Mouse (Mus musculus): ENCODE measurements at regions not wholly inside any gene's neighbourhood (a gene's known extent, or its start where the extent isn't known, plus 50 kb on each side); places are given as distances from the start of the nearest gene placed in this dataset.

DNA sequence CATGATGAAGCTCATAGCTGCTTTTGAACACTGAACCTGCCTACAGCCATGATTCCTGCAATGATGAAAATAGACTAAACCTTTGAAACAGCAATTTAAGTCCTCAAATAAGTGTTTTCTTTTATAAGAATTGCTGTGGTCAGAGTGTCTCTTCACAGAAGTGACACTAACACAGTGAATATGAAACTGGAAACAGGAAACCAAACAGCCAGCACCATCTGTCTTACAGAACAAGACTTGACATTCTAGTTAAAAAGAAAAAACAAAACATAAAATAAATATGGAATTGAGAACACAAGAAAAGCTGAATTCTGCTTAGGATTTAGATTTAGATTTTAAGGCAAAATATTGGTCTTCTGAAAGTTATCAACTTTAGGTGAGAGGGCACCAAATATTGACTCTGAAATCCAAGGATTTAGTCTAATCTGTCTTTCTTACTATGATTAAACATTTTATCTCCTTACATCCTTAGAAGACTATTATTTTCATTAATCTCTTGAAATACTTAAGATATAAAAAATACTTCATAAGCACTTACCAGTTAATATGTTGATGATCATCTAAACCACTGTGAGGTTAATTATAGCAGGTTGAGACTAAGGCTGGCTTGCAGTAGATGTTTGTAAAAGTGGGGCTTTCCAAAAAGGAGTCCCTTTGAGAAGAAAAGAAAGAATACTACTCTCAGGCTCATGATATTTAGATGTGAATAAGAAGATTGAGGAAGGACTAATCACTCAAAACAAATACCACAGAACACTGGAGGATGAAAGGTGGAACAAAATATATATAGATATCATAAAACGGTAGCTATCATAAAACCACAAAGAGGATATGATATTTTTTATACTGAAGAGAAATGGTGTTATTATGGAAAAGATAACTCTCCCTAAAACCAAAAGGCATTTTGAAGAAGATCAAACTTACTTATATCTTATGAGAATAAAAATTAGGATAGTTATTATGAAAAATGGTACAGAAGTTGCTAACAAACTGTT is 903.7 kb downstream of the Tbl1xr1 start:
- DNase-seq (ENCODE audit: low spot score) (no peak), ATAC-seq (ENCODE audit: insufficient read depth, low FRiP score, low TSS enrichment) (no peak)
- H3K9ac ChIP-seq (ENCODE audit: low read length): no peak overlapping the region
- WGBS: 95% methylated on average over 1 of the region's 1 CpGs
- H3K4me2 ChIP-seq (ENCODE audit: low read depth): no peak overlapping the region
- H3K9me3 ChIP-seq (ENCODE audit: control insufficient read depth, low read length): no peaks in the 10 kb centered on the region
- no peaks in the 10 kb centered on the region for H3K27me3 ChIP-seq (ENCODE audit: control insufficient read depth, insufficient read depth, low read length)
- no peak overlapping the region for H3K4me3 ChIP-seq (ENCODE audit: low read depth, low read length)
- no peak overlapping the region for H3K27ac ChIP-seq (ENCODE audit: low read depth, low read length)
- H3K4me1 ChIP-seq (ENCODE audit: control insufficient read depth, insufficient read depth, low read length): no peaks in the 10 kb centered on the region
- H3K36me3 ChIP-seq (ENCODE audit: control insufficient read depth, insufficient read depth, low read length): no peaks in the 10 kb centered on the region

- H3K36me3 ChIP-seq (ENCODE audit: control insufficient read depth, insufficient read depth, low read length): no peaks in the 10 kb centered on the region
- H3K27ac ChIP-seq (ENCODE audit: low read depth, low read length): no peak overlapping the region
- ATAC-seq (ENCODE audit: insufficient read depth, low FRiP score, low TSS enrichment): no peak
- H3K9me3 ChIP-seq (ENCODE audit: control insufficient read depth, low read length): no peaks in the 10 kb centered on the region
- no peak overlapping the region for H3K4me3 ChIP-seq (ENCODE audit: low read depth, low read length)
- no peak for DNase-seq (ENCODE audit: low spot score)
- H3K4me1 ChIP-seq (ENCODE audit: control insufficient read depth, insufficient read depth, low read length): no peaks in the 10 kb centered on the region
- H3K4me2 ChIP-seq (ENCODE audit: low read depth): no peak overlapping the region
- no peaks in the 10 kb centered on the region for H3K27me3 ChIP-seq (ENCODE audit: control insufficient read depth, insufficient read depth, low read length)
- no peak overlapping the region for H3K9ac ChIP-seq (ENCODE audit: low read length)
Measured at GRCm38 (mm10) chr3:22982430-22982829, 906.0 kb downstream of the Tbl1xr1 start.

DNA sequence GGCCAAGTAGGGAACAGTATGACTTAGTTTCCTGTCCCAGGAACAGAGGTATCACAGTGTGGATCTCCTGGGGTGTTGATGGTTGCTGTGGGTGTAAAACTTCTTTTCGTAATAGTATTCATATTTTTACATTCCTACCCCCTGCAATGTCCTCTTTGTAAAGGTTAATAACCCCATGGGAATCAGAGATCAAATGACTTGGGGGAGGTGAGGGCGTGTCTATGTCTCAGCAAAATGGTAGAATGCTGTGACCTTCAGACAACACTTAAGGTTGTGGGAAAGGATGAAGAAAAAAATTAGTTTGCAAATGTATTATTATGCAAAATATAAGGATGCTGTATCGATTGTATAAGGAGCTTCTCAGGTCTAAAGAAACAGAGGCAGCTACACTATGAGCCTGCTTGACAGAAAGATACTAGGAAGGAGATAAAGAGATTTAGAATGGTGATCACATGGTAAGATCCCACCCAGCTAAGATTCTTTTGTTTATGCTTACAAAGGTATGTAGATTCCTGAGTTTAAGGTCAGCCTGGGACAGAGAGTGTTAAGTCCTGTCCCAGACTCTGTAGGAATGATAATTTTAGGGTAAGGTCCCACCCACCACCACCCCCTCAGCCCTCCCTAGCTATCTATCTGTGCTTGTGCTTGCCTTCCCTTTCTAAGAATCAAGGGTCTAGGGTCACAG is 913.8 kb downstream of the Tbl1xr1 start:
- H3K4me3 ChIP-seq (ENCODE audit: low read depth, low read length): no peak overlapping the region
- H3K27me3 ChIP-seq (ENCODE audit: control insufficient read depth, insufficient read depth, low read length): no peaks in the 10 kb centered on the region
- ATAC-seq (ENCODE audit: insufficient read depth, low FRiP score, low TSS enrichment) (no peak), DNase-seq (ENCODE audit: low spot score) (no peak)
- no peaks in the 10 kb centered on the region for H3K4me1 ChIP-seq (ENCODE audit: control insufficient read depth, insufficient read depth, low read length)
- no peak overlapping the region for H3K9ac ChIP-seq (ENCODE audit: low read length)
- H3K36me3 ChIP-seq (ENCODE audit: control insufficient read depth, insufficient read depth, low read length): no peaks in the 10 kb centered on the region
- H3K4me2 ChIP-seq (ENCODE audit: low read depth): no peak overlapping the region
- WGBS: 79% methylated on average over 3 of the region's 3 CpGs
- no peak overlapping the region for H3K27ac ChIP-seq (ENCODE audit: low read depth, low read length)
- no peaks in the 10 kb centered on the region for H3K9me3 ChIP-seq (ENCODE audit: control insufficient read depth, low read length)

DNA sequence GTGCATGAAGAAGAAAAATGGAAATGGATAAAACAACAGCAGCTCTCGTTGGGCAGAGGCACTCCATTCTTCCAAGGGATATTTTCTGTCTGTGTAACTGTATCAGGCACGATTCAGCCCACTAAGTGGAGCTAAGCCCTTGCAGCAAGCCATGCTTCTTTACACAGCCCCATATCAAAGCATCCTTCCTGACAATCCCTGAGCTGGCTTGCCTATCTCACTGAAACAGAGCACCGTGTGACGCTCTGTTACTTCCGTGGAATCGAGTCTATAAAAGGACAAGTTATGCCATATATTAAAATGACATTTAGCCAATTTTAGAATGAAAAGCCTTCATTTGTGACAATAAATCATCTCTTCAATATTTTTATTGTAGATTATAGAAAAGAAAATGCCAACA is 918.8 kb downstream of the Tbl1xr1 start:
- Histone ChIP-seq H3K36me3 (ENCODE audit: control insufficient read depth, insufficient read depth, low read length) (no peaks in the 10 kb centered on the region), H3K9me3 (ENCODE audit: control insufficient read depth, low read length) (no peaks in the 10 kb centered on the region), H3K9ac (ENCODE audit: low read length) (no peak overlapping the region), H3K4me1 (ENCODE audit: control insufficient read depth, insufficient read depth, low read length) (no peaks in the 10 kb centered on the region), H3K4me3 (ENCODE audit: low read depth, low read length) (no peak overlapping the region), H3K4me2 (ENCODE audit: low read depth) (no peak overlapping the region), H3K27me3 (ENCODE audit: control insufficient read depth, insufficient read depth, low read length) (no peaks in the 10 kb centered on the region), H3K27ac (ENCODE audit: low read depth, low read length) (no peak overlapping the region)
- WGBS: 88% methylated on average over 6 of the region's 6 CpGs
- ATAC-seq (ENCODE audit: insufficient read depth, low FRiP score, low TSS enrichment) (no peak), DNase-seq (ENCODE audit: low spot score) (no peak)

DNA sequence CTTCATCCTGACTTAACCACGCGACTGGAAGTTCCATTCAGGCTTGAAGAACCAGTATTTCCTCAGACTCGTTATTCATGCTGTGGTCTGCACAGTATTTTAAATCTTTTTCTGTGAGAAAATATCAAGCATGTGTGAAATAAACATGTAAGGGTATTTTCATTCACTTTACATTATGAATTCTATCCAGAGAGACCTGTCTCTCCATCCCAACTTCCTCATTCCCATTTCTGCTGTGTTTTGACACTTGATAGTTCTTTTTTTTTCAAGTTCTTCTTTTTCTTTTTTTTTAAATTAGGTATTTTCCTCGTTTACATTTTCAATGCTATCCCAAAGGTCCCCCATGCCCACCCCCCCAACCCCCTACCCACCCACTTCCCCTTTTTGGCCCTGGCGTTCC is 919.4 kb downstream of the Tbl1xr1 start:
- Histone ChIP-seq H3K27me3 (ENCODE audit: control insufficient read depth, insufficient read depth, low read length) (no peaks in the 10 kb centered on the region), H3K9ac (ENCODE audit: low read length) (no peak overlapping the region), H3K4me2 (ENCODE audit: low read depth) (no peak overlapping the region), H3K27ac (ENCODE audit: low read depth, low read length) (no peak overlapping the region), H3K4me3 (ENCODE audit: low read depth, low read length) (no peak overlapping the region), H3K9me3 (ENCODE audit: control insufficient read depth, low read length) (no peaks in the 10 kb centered on the region), H3K4me1 (ENCODE audit: control insufficient read depth, insufficient read depth, low read length) (no peaks in the 10 kb centered on the region), H3K36me3 (ENCODE audit: control insufficient read depth, insufficient read depth, low read length) (no peaks in the 10 kb centered on the region)
- WGBS: 79% methylated on average over 4 of the region's 5 CpGs
- DNase-seq (ENCODE audit: low spot score) (no peak), ATAC-seq (ENCODE audit: insufficient read depth, low FRiP score, low TSS enrichment) (no peak)

DNA sequence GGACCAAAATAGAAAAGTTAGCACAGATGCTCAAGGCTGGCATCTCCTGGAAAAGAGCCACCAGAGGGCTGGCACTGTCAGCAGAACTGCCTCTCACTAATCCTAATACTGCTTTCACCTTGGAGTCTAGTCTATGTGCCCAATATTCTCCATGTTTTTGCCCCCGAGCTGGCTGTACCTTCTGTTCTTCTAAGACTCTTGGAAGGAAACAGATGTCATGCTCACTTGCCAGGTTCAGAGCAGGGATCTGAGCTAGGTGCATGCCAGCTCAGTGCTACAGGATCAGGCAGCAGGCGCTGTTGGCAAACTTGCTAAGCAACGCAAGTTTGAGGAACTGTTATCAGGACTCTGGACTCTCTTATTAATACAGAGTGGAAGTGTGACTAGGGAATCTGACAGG is 924.6 kb downstream of the Tbl1xr1 start:
- no peak overlapping the region for H3K9ac ChIP-seq (ENCODE audit: low read length)

GRCm38 (mm10) chr3:23032064-23032463 is 955.6 kb downstream of the Tbl1xr1 start:
- H3K36me3 ChIP-seq (ENCODE audit: control insufficient read depth, insufficient read depth, low read length): no peaks in the 10 kb centered on the region
- H3K27ac ChIP-seq (ENCODE audit: low read depth, low read length): no peak overlapping the region
- no peaks in the 10 kb centered on the region for H3K9me3 ChIP-seq (ENCODE audit: control insufficient read depth, low read length)
- WGBS: 83% methylated on average over 2 of the region's 2 CpGs
- H3K4me1 ChIP-seq (ENCODE audit: control insufficient read depth, insufficient read depth, low read length): no peaks in the 10 kb centered on the region
- no peak for DNase-seq (ENCODE audit: low spot score)
- ATAC-seq (ENCODE audit: insufficient read depth, low FRiP score, low TSS enrichment): no peak
- H3K27me3 ChIP-seq (ENCODE audit: control insufficient read depth, insufficient read depth, low read length): no peaks in the 10 kb centered on the region
- H3K4me2 ChIP-seq (ENCODE audit: low read depth): no peak overlapping the region
- no peak overlapping the region for H3K9ac ChIP-seq (ENCODE audit: low read length)
- no peak overlapping the region for H3K4me3 ChIP-seq (ENCODE audit: low read depth, low read length)

More for the DNA sequence above, 924.6 kb downstream of the Tbl1xr1 start:
- Histone ChIP-seq H3K4me3 (ENCODE audit: low read depth, low read length) (no peak overlapping the region), H3K36me3 (ENCODE audit: control insufficient read depth, insufficient read depth, low read length) (no peaks in the 10 kb centered on the region), H3K4me2 (ENCODE audit: low read depth) (no peak overlapping the region), H3K4me1 (ENCODE audit: control insufficient read depth, insufficient read depth, low read length) (no peaks in the 10 kb centered on the region), H3K9me3 (ENCODE audit: control insufficient read depth, low read length) (no peaks in the 10 kb centered on the region), H3K27ac (ENCODE audit: low read depth, low read length) (no peak overlapping the region), H3K27me3 (ENCODE audit: control insufficient read depth, insufficient read depth, low read length) (no peaks in the 10 kb centered on the region)
- 90% methylated on average over 3 of the region's 3 CpGs for WGBS
- no peak for ATAC-seq (ENCODE audit: insufficient read depth, low FRiP score, low TSS enrichment)
- no peak for DNase-seq (ENCODE audit: low spot score)

DNA sequence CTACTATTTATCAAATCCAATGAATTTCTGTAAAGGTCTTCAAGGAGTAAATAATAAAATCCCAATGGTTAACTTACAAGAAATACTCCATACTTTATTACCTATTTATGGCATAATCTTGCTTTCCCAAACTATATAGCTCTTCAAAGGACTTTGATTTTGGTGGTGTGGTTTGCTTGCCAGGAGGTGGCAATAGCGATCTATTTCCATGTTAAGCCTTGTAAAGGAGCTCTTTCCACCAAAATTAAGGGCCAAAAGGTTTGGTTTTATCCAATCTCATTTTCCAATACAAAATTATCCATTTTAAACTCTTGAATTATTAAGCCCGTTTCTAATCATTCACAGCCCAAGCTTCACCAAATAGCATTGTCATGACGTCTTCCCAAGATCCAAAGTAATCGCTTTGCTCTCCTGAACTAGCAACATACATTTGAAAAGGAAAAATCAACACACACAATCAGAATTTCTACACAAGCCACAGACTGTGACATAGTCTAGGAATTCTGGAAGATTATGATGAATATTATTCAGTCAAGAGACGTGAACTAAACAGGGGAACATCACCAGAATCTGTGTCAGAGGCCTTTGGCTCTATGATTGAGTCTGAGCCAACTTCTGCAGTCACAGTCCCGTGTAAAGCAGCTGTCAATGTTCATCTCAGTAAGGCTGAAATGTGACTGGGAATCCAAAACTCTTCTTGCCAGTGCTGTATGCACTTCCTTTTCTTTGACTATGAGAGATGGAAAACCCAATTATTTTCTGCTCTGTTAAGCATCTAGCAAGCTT is 986.9 kb downstream of the Tbl1xr1 start:
- Histone ChIP-seq H3K4me1 (ENCODE audit: control insufficient read depth, insufficient read depth, low read length) (no peaks in the 10 kb centered on the region), H3K36me3 (ENCODE audit: control insufficient read depth, insufficient read depth, low read length) (no peaks in the 10 kb centered on the region), H3K4me2 (ENCODE audit: low read depth) (no peak overlapping the region), H3K9ac (ENCODE audit: low read length) (no peak overlapping the region), H3K9me3 (ENCODE audit: control insufficient read depth, low read length) (no peaks in the 10 kb centered on the region), H3K27me3 (ENCODE audit: control insufficient read depth, insufficient read depth, low read length) (no peaks in the 10 kb centered on the region), H3K27ac (ENCODE audit: low read depth, low read length) (no peak overlapping the region), H3K4me3 (ENCODE audit: low read depth, low read length) (no peak overlapping the region)
- 82% methylated on average over 6 of the region's 6 CpGs for WGBS
- no peak for ATAC-seq (ENCODE audit: insufficient read depth, low FRiP score, low TSS enrichment)
- no peak for DNase-seq (ENCODE audit: low spot score)

Measured in neural tube, embryonic 11.5 days (tissue).